Mouse (Mus musculus): ENCODE data around the gene Pigm.

Gene Pigm

GRCm38 (mm10) chr1:172376198-172376667, at the start of gene Pigm:
Gene Pigm, plus strand, starts transcription at chr1:172376546.
- DNase-seq: peak; percentile 99

- no peak for DNase-seq
Observed at GRCm38 (mm10) chr1:172326684-172327083, 49.7 kb upstream of the Pigm start.

- no peak for DNase-seq
Observed at GRCm38 (mm10) chr1:172327206-172328001, 48.9 kb upstream of the Pigm start.

GRCm38 (mm10) chr1:172328041-172328440, 48.3 kb upstream of the Pigm start:
- no peak for DNase-seq

GRCm38 (mm10) chr1:172328461-172328860, 47.9 kb upstream of the Pigm start:
- DNase-seq: no peak

GRCm38 (mm10) chr1:172329131-172329530, 47.2 kb upstream of the Pigm start, which contains the start of gene Kcnj9:
Gene Kcnj9, minus strand, starts transcription at chr1:172329318.
- no peak for DNase-seq

- no peak for DNase-seq
Observed at GRCm38 (mm10) chr1:172329616-172330015, 46.7 kb upstream of the Pigm start.

GRCm38 (mm10) chr1:172331422-172331947, 44.9 kb upstream of the Pigm start:
- no peak for DNase-seq

GRCm38 (mm10) chr1:172332925-172333324, 43.4 kb upstream of the Pigm start:
- DNase-seq: no peak

- peak in 1 of 2 experiments; percentile 41 for DNase-seq
Observed at GRCm38 (mm10) chr1:172333512-172333911, 42.8 kb upstream of the Pigm start.

GRCm38 (mm10) chr1:172335804-172336203, 40.5 kb upstream of the Pigm start:
- DNase-seq: no peak

- DNase-seq: no peak
Observed at GRCm38 (mm10) chr1:172337411-172338185, 38.7 kb upstream of the Pigm start.

- peak; percentile 80 to 87 for DNase-seq
Observed at GRCm38 (mm10) chr1:172340729-172341321, 35.5 kb upstream of the Pigm start, which contains the start of gene Kcnj10. Gene Kcnj10, plus strand, starts transcription at chr1:172341210.

GRCm38 (mm10) chr1:172341386-172341785, 35.0 kb upstream of the Pigm start:
- DNase-seq: no peak

- DNase-seq: no peak
Observed at GRCm38 (mm10) chr1:172342729-172343128, 33.6 kb upstream of the Pigm start.

GRCm38 (mm10) chr1:172343914-172344313, 32.4 kb upstream of the Pigm start:
- DNase-seq: peak in 1 of 2 experiments; percentile 27

GRCm38 (mm10) chr1:172344820-172345219, 31.5 kb upstream of the Pigm start:
- no peak for DNase-seq

GRCm38 (mm10) chr1:172346707-172347106, 29.6 kb upstream of the Pigm start:
- DNase-seq: peak; percentile 53 to 55

- no peak for DNase-seq
Observed at GRCm38 (mm10) chr1:172347382-172347781, 29.0 kb upstream of the Pigm start.

- DNase-seq: no peak
Observed at GRCm38 (mm10) chr1:172349504-172349903, 26.8 kb upstream of the Pigm start.

- DNase-seq: peak; percentile 89 to 92
Observed at GRCm38 (mm10) chr1:172349916-172350812, 26.2 kb upstream of the Pigm start.

- no peak for DNase-seq
Observed at GRCm38 (mm10) chr1:172352001-172352400, 24.3 kb upstream of the Pigm start.
